Mouse (Mus musculus) hindbrain, postnatal 0 days (tissue): ENCODE data around the gene Cstb. TPM values are rescaled to one million over a fixed set of nuclear protein-coding genes. Genes with fewer than 3 reads are reported as not detected.
A peak's percentile ranks its signal among the peaks of the same experiment; 100 is the strongest.

Experiments
- ATAC-seq: fragments of 200-750 bp; cut with Nextera tagmentation; 2 replicates; pipeline ENCODE4 v1.8.0; 2017; ENCODE audit warnings: mild to moderate bottlenecking, moderate TSS enrichment, moderate library complexity
- DNase-seq: peaks from one replicate; pipeline ENCODE4 v3.0.0-alpha.2; 2015; ENCODE audit warnings: low spot score
- H3K27ac ChIP-seq: fragments of 300-500 bp; sonication (generic); 2 replicates; pipeline ENCODE4 v1.5.1; 2014; ENCODE audit warnings: mild to moderate bottlenecking
- H3K27me3 ChIP-seq: fragments of 300-500 bp; sonication (generic); 2 replicates; pipeline ENCODE4 v1.6.1; 2014; ENCODE audit warnings: low read length, mixed read lengths; ENCODE audit not compliant: insufficient read depth
- H3K36me3 ChIP-seq: fragments of 300-500 bp; sonication (generic); 2 replicates; pipeline ENCODE4 v1.6.1; 2014; ENCODE audit warnings: low read length, mixed read lengths; ENCODE audit not compliant: insufficient read depth
- H3K4me1 ChIP-seq: fragments of 300-500 bp; sonication (generic); 2 replicates; pipeline ENCODE4 v1.6.1; 2014; ENCODE audit warnings: antibody characterized with exemption, low read length, mixed read lengths; ENCODE audit not compliant: insufficient read depth
- H3K4me2 ChIP-seq: fragments of 300-500 bp; sonication (generic); 2 replicates; pipeline ENCODE4 v1.6.1; 2014; ENCODE audit warnings: low read depth, mild to moderate bottlenecking, low read length, moderate library complexity, mixed read lengths
- H3K4me3 ChIP-seq: fragments of 300-500 bp; sonication (generic); 2 replicates; pipeline ENCODE4 v1.5.1; 2014; ENCODE audit warnings: low read length
- H3K9ac ChIP-seq: fragments of 300-500 bp; sonication (generic); replicated peaks from 2 replicates; pipeline ENCODE4 v1.6.1; 2014; ENCODE audit warnings: mild to moderate bottlenecking, low read length, moderate library complexity, mixed read lengths
- H3K9me3 ChIP-seq: fragments of 300-500 bp; sonication (generic); 2 replicates; pipeline ENCODE4 v1.6.1; 2016; ENCODE audit warnings: low read length, mixed read lengths
- CTCF ChIP-seq: IDR thresholded peaks from 2 replicates; pipeline ENCODE4 v1.5.1; 2016; ENCODE audit warnings: antibody characterized with exemption, control low read depth, low read depth
- WGBS: fragments of 180-500 bp; shearing (Covaris S2); extraction: QIAGEN DNeasy Blood & Tissue Kit; methylation state at CpG from one replicate; pipeline ENCODE4 v1.1.7; 2014; 5-methylcytosine and 5-hydroxymethylcytosine counted together
- microRNA-seq, 2 experiments: library from miRNA; unstranded; fragments of <30 nt; microRNA quantifications; one replicate each; pipeline ENCODE4; 2016
- polyA plus RNA-seq: library from polyadenylated mRNA; unstranded; fragments of >200 nt; fragmentation: Nextera tagmentation; extraction: Ambion mirVana; gene quantifications from 2 replicates; pipeline ENCODE4 v1.2.1, GENCODE M21; 2015
- total RNA-seq: library from RNA; depleted of rRNA; stranded (reverse); fragments of >200 nt; gene quantifications from 2 replicates; pipeline ENCODE4 v1.2.3, GENCODE M21; 2014; rRNA removed

Gene Cstb
- total and polyA plus RNA-seq, 2 experiments from 2014 or later, result 84.4 to 148 TPM

DNA sequence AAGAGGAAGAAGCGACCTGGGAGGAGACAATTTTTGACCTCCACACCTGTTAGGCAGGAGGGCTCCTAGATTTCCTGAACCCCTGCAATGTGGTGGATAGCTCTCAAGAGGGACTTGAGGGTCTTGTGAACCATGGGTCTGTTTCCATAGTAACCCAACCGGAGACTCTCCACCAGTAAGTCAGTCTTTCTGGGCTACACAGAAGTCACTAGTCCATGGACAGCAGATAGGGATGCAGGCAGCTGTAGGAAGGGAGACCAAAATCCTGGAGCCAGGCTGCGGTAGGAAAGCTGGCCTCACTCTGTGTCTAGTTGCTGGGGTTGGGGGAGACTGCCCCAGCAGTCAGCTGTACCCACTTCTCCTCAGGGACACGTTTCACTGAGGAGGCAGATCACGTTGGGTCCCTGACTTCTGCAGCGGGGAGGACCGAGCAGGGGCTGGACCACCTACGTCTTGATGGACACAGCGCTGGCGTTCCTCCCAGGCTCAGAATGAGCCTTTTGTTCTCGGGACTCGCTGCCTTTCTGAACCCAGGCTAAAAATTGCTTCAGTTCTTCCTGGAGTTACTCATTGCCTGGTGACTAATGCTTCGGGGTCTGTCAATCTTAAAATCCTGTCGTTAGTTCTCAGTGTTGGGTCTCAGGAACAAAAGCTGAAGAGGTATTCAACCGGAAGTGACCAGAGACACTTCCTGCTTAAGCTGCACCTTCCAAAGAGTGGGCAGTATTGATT, 45.3 kb downstream of the Cstb start:
- Histone ChIP-seq H3K27ac (peak overlapping the region; percentile 62; the same call in 1 of the 2 replicates), H3K4me3 (no peak overlapping the region), H3K4me2 (peak overlapping the region; percentile 40; the same call in 1 of the 2 replicates), H3K9me3 (no peaks in the 10 kb centered on the region), H3K9ac (no peak overlapping the region), H3K4me1 (no peaks in the 10 kb centered on the region), H3K27me3 (no peaks in the 10 kb centered on the region), H3K36me3 (no peaks in the 10 kb centered on the region)
- DNase-seq, result peak; percentile 75
- ATAC-seq, result peak; percentile 89
- no peak for TF ChIP-seq CTCF
- WGBS, result 17% methylated on average over 15 of the region's 15 CpGs

DNA sequence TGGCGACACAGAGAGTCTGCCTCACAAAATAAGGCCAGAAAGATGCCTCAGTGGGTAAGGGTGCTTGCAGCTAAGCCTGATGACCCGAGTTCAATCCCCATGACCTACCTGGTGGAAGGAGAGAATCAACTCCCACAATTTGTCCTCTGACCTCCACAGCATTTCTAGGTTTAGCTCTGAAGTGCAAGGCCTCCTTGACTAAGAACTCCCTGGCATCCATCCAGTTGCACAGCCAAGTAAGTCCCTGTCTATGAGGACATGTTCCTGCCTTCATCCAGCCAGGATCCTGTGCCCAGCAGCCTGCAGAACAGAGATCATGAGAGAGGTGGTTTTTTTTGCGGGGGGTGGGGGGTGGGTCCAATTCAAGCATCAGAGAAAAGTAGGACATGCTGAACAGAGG, 46.6 kb downstream of the Cstb start:
- 81% methylated on average over 3 of the region's 3 CpGs for WGBS
- no peak for ATAC-seq

DNA sequence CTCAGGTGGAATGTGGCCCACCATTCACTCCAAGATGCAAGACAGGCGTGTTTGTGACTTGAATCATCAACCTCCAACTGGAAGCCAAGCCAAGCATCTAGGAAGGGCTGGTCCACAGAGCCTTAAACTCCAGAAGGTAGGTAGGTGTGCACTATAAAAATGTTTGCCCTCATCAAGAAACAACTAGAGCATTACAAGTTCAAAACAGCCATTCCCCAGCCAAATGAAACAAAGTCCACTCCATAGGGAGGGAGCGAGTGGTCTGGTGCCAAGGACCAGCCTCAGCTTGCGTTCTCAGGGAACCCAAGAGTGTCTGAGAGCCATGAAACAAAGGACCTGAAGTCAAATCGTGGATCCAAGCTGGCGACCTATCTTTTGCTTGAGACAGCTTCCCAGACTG, 48.0 kb downstream of the Cstb start:
- WGBS, result 48% methylated on average over 5 of the region's 5 CpGs
- no peak for ATAC-seq

More for the DNA sequence above, 46.6 kb downstream of the Cstb start:
- Histone ChIP-seq H3K9me3 (no peaks in the 10 kb centered on the region), H3K4me2 (no peak overlapping the region), H3K27ac (no peak overlapping the region), H3K4me1 (no peaks in the 10 kb centered on the region), H3K36me3 (no peaks in the 10 kb centered on the region), H3K27me3 (no peaks in the 10 kb centered on the region), H3K4me3 (no peak overlapping the region), H3K9ac (no peak overlapping the region)
- no peak for TF ChIP-seq CTCF
- DNase-seq, result no peak

DNA sequence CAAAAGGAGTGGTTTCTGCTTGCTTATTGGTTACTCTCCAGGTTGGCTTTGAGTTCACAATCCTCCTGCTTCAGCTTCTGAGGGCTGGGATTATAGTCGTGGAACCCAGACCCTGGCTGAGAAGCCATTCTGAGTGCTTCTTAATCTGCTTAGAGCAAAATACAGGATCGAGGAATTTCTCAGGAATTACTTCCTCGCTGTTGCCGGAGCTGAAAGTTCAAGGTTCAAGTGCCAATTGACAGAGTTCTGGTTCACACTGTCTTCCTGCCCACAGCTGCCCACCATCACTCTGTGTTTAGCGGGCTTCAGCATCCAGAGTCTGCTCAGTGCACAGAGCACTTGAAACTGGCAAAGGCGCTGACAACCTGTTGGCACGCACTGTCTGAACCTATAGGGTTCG, 49.3 kb downstream of the Cstb start:
- Histone ChIP-seq H3K27ac (no peak overlapping the region), H3K9me3 (no peaks in the 10 kb centered on the region), H3K4me1 (no peaks in the 10 kb centered on the region), H3K27me3 (no peaks in the 10 kb centered on the region), H3K36me3 (no peaks in the 10 kb centered on the region), H3K4me3 (no peak overlapping the region), H3K4me2 (no peak overlapping the region), H3K9ac (no peak overlapping the region)
- DNase-seq (no peak), ATAC-seq (no peak)
- 80% methylated on average over 8 of the region's 8 CpGs for WGBS
- no peak for TF ChIP-seq CTCF

More for the DNA sequence above, 48.0 kb downstream of the Cstb start:
- Histone ChIP-seq H3K4me1 (no peaks in the 10 kb centered on the region), H3K36me3 (no peaks in the 10 kb centered on the region), H3K4me3 (no peak overlapping the region), H3K9ac (no peak overlapping the region), H3K4me2 (no peak overlapping the region), H3K27me3 (no peaks in the 10 kb centered on the region), H3K9me3 (no peaks in the 10 kb centered on the region), H3K27ac (no peak overlapping the region)
- TF ChIP-seq CTCF, result no peak
- DNase-seq, result no peak

DNA sequence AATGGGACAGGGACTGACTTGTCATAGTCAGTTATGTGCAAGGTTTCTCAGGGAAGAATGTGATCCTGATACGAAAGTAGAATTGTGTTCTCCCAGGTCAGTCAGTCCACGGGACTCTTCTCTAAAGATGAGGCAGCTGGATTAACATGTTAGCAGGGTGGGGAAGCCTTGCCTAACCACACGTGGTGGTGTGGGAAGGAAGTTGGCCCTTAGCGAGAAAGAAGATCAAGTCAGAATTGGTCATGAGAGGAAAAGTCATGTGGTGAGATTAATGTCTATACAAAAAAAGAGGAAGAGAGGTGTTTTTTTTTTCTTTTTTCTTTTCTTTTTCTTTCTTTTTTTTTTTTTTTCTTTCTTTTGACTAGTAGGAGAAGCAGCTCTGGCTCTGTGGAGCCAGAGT, 51.4 kb downstream of the Cstb start:
- TF ChIP-seq CTCF, result no peak
- Histone ChIP-seq H3K9me3 (no peaks in the 10 kb centered on the region), H3K36me3 (no peaks in the 10 kb centered on the region), H3K27me3 (no peaks in the 10 kb centered on the region), H3K27ac (no peak overlapping the region), H3K4me1 (peaks cover 3% of the 10 kb centered on the region; the same call in 1 of the 2 replicates), H3K4me2 (no peak overlapping the region), H3K9ac (no peak overlapping the region), H3K4me3 (no peak overlapping the region)
- DNase-seq (no peak), ATAC-seq (no peak)
- 72% methylated on average over 4 of the region's 4 CpGs for WGBS

Small RNA genes lying within 50 kb of the gene (microRNA-seq; reads per million reads assigned to microRNA genes)
- gene Mir6410, result 0 reads per million in 2 experiments
- 1.1 to 1.2 reads per million in 2 experiments for gene Mir6907
- 0.35 to 1.1 reads per million in 2 experiments for gene Mir6908

Other genes starting within 250 kb of the Cstb start
- 18.5 and 22.4 TPM in 2 replicates for gene Pwp2, start 240.5 kb upstream of the Cstb start, total RNA-seq
- 11.3 and 11.7 TPM in 2 replicates for gene Pwp2, start 240.5 kb upstream of the Cstb start, polyA plus RNA-seq
- 87.2 and 96.9 TPM in 2 replicates for gene Trappc10, start 181.0 kb upstream of the Cstb start, total RNA-seq
- gene Trappc10, start 181.0 kb upstream of the Cstb start, polyA plus RNA-seq, result 40.3 and 42.2 TPM in 2 replicates
- gene Agpat3, start 73.2 kb upstream of the Cstb start, total RNA-seq, result 123 and 158 TPM in 2 replicates
- gene Agpat3, start 73.2 kb upstream of the Cstb start, polyA plus RNA-seq, result 115 and 117 TPM in 2 replicates
- gene Rrp1, start 12.6 kb upstream of the Cstb start, total RNA-seq, result 176 and 179 TPM in 2 replicates
- 429 and 435 TPM in 2 replicates for gene Rrp1, start 12.6 kb upstream of the Cstb start, polyA plus RNA-seq
- gene Pdxk, start 39.3 kb downstream of the Cstb start, total RNA-seq, result 63.1 and 70.7 TPM in 2 replicates
- 42.8 and 45.8 TPM in 2 replicates for gene Pdxk, start 39.3 kb downstream of the Cstb start, polyA plus RNA-seq
- gene Olfr1358, start 91.8 kb downstream of the Cstb start, total RNA-seq, result not detected in 2 replicates
- not detected in 2 replicates for gene Olfr1358, start 91.8 kb downstream of the Cstb start, polyA plus RNA-seq
- 59.1 and 66.2 TPM in 2 replicates for gene Ilvbl, start 148.7 kb downstream of the Cstb start, total RNA-seq
- gene Ilvbl, start 148.7 kb downstream of the Cstb start, polyA plus RNA-seq, result 83.6 and 86.4 TPM in 2 replicates
- gene Syde1, start 166.3 kb downstream of the Cstb start, total RNA-seq, result 5.6 and 7.2 TPM in 2 replicates
- 3.5 and 3.6 TPM in 2 replicates for gene Syde1, start 166.3 kb downstream of the Cstb start, polyA plus RNA-seq
- gene Olfr1357, start 192.4 kb downstream of the Cstb start, total RNA-seq, result not detected in 2 replicates
- gene Olfr1357, start 192.4 kb downstream of the Cstb start, polyA plus RNA-seq, result not detected in 2 replicates